11 mouse cellular contexts compared by ENCODE assay signal in the genomic region with DNA sequence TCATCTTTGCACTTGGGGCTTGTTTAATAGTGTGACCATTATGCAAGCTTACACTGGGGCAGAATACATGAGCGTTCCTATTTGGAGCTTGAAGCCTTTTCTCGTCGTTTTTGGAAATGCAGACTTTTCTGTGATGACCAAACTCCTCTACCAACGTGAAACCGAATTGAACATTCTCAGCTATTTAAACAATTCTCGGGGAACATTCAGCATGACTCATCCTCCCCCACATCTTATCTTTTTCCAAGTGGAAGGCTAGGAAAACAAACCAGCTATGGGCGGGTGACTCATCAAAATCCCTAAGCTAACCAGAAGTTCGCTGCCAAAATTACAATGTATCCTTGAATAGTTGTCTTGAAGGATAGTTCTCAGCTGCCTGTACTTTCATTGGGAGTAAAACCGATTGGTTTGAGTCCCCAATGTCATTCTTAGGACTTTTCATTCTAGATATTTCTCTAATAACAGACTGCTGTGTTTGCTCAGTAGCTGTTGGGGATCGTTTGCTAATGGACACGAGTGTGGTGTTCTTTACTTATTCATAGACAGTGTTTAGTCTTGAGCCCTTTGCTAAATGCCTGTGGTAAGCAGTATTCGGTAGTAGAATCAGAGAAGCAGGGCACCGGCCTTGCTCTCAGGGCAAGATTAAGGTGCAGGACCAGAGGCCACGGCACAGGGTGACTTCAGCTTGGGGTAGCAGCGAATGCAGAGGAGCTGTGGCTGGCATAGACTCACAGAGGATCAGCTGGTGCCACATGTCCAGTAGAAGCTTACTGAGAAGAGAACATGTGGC. TPM values are rescaled to one million over a fixed set of nuclear protein-coding genes. Genes with fewer than 3 reads are reported as not detected.
DNase-seq lines count a peak whose midpoint lies in the region; ATAC-seq and TF ChIP-seq lines count a peak whose summit lies in the region.
"Had no signal": no experiment of that assay in that cellular context is flagged by ENCODE, and none has a peak within 500 bp of the region (broad histone marks: within the 10 kb centered on the region; RNA-seq: fewer than 3 reads in every experiment).

No protein-coding gene starts in this region.

- no peaks in the 10 kb centered on the region for H3K9me3 ChIP-seq in intestine, postnatal 0 days (ENCODE audit: control insufficient read depth)
- no peaks in the 10 kb centered on the region for H3K9me3 ChIP-seq in intestine, embryonic 16.5 days (ENCODE audit: control insufficient read depth, low read length)
- no peaks in the 10 kb centered on the region for H3K9me3 ChIP-seq in heart, postnatal 0 days (replicated peaks; ENCODE audit: control insufficient read depth, low read length)
- H3K9me3 ChIP-seq in embryonic facial prominence, embryonic 10.5 days = no peaks in the 10 kb centered on the region

- no peak overlapping the region for H3K27ac ChIP-seq in intestine, postnatal 0 days (ENCODE audit: low read depth, low read length)
- no peak overlapping the region for H3K27ac ChIP-seq in intestine, embryonic 16.5 days (ENCODE audit: low read length)
- peak overlapping the region; percentile 50 for H3K27ac ChIP-seq in heart, postnatal 0 days (ENCODE audit: low read depth)
- H3K27ac ChIP-seq in embryonic facial prominence, embryonic 10.5 days (replicated peaks) = no peak overlapping the region

- WGBS in intestine, postnatal 0 days = 59% methylated on average over 15 of the region's 15 CpGs
- 72% methylated on average over 15 of the region's 15 CpGs for WGBS in intestine, embryonic 16.5 days
- WGBS in heart, postnatal 0 days = 53% methylated on average over 15 of the region's 15 CpGs
- 93% methylated on average over 15 of the region's 15 CpGs for WGBS in embryonic facial prominence, embryonic 10.5 days

- ATAC-seq in intestine, postnatal 0 days = peak; percentile 19; the same call in 1 of the 2 replicates
- ATAC-seq in intestine, embryonic 16.5 days = no peak
- peak; percentile 54; the same call in 1 of the 2 replicates for ATAC-seq in heart, postnatal 0 days (ENCODE audit: insufficient read depth, low read depth)

- H3K4me1 ChIP-seq in intestine, postnatal 0 days (replicated peaks; ENCODE audit: control insufficient read depth, insufficient read depth, low read length) = no peaks in the 10 kb centered on the region; the same call in 1 of the 2 replicates
- no peaks in the 10 kb centered on the region for H3K4me1 ChIP-seq in intestine, embryonic 16.5 days (ENCODE audit: control insufficient read depth, insufficient read depth, low read length)
- 0 out of 2 replicates have a peak, but pooled peaks cover 13% of the 10 kb centered on the region for H3K4me1 ChIP-seq in heart, postnatal 0 days (ENCODE audit: control insufficient read depth, insufficient read depth)
- no peaks in the 10 kb centered on the region for H3K4me1 ChIP-seq in embryonic facial prominence, embryonic 10.5 days

- H3K27me3 ChIP-seq in intestine, postnatal 0 days (replicated peaks; ENCODE audit: control insufficient read depth, insufficient read depth, low read length) = no peaks in the 10 kb centered on the region
- H3K27me3 ChIP-seq in intestine, embryonic 16.5 days (replicated peaks; ENCODE audit: control insufficient read depth, insufficient read depth, low read length) = no peaks in the 10 kb centered on the region
- no peaks in the 10 kb centered on the region for H3K27me3 ChIP-seq in heart, postnatal 0 days (ENCODE audit: control insufficient read depth, insufficient read depth, low read length)
- no peaks in the 10 kb centered on the region for H3K27me3 ChIP-seq in embryonic facial prominence, embryonic 10.5 days (replicated peaks; ENCODE audit: low read depth, poor library complexity, severe bottlenecking)

- TF ChIP-seq CTCF in intestine, postnatal 0 days (IDR thresholded peaks at IDR 0.05; ENCODE audit: low read depth) = no peak
- no peak for TF ChIP-seq CTCF in heart, postnatal 0 days (IDR thresholded peaks at IDR 0.05; ENCODE audit: low read depth)

- peaks cover 48% of the 10 kb centered on the region for H3K36me3 ChIP-seq in intestine, postnatal 0 days (ENCODE audit: control insufficient read depth, insufficient read depth)
- peaks cover 2% of the 10 kb centered on the region; the same call in 1 of the 2 replicates for H3K36me3 ChIP-seq in intestine, embryonic 16.5 days (ENCODE audit: control insufficient read depth, insufficient read depth, low read length)
- peaks cover 33% of the 10 kb centered on the region for H3K36me3 ChIP-seq in heart, postnatal 0 days (replicated peaks; ENCODE audit: control insufficient read depth, insufficient read depth, low read length)
- H3K36me3 ChIP-seq in embryonic facial prominence, embryonic 10.5 days (replicated peaks) = peaks cover 91% of the 10 kb centered on the region

- no peak overlapping the region for H3K9ac ChIP-seq in intestine, postnatal 0 days (ENCODE audit: low read depth, low read length)
- H3K9ac ChIP-seq in intestine, embryonic 16.5 days (ENCODE audit: low read depth, low read length) = no peak overlapping the region
- no peak overlapping the region for H3K9ac ChIP-seq in heart, postnatal 0 days (replicated peaks; ENCODE audit: low read depth, low read length)

- H3K4me2 ChIP-seq in intestine, postnatal 0 days (replicated peaks; ENCODE audit: low read depth) = no peak overlapping the region
- no peak overlapping the region for H3K4me2 ChIP-seq in intestine, embryonic 16.5 days (ENCODE audit: low read depth, low read length)
- H3K4me2 ChIP-seq in heart, postnatal 0 days (ENCODE audit: low read depth, low read length) = no peak overlapping the region

- no peak for TF ChIP-seq EP300 in heart, postnatal 0 days (IDR thresholded peaks at IDR 0.05; ENCODE audit: low read depth)

- DNase-seq in urinary bladder, postnatal 36 days (ENCODE audit: low spot score in 2 of 2) = peak; percentile 19 to 23
- no peak for DNase-seq in urinary bladder, postnatal 10 days (ENCODE audit: low spot score)
- peak; percentile 79 for DNase-seq in heart, postnatal 0 days (ENCODE audit: low spot score)
- peak; percentile 19 for DNase-seq in yolk sac, embryonic 10.5 days (ENCODE audit: low spot score)
- DNase-seq in embryonic facial prominence, embryonic 10.5 days (ENCODE audit: low spot score) = no peak
- no peak for DNase-seq in cerebellum, adult 11 months
- DNase-seq: liver; thymus, postnatal 36 days had no signal

- H3K4me3 ChIP-seq in intestine, postnatal 0 days (ENCODE audit: low read depth, low read length) = no peak overlapping the region
- H3K4me3 ChIP-seq in intestine, embryonic 16.5 days (ENCODE audit: low read length) = no peak overlapping the region
- H3K4me3 ChIP-seq in heart, postnatal 0 days (ENCODE audit: low read depth, low read length) = no peak overlapping the region
- no peak overlapping the region for H3K4me3 ChIP-seq in embryonic facial prominence, embryonic 10.5 days

RNA-seq across cellular contexts. Expression of a gene that starts 29.6 kb away (rescaled TPM):
- 49.1 and 52.3 TPM in 2 replicates for polyA plus RNA-seq in intestine, postnatal 0 days (2015; fragmentation: Nextera tagmentation; extraction: Ambion mirVana)
- 88.7 and 90.2 TPM in 2 replicates for polyA plus RNA-seq in intestine, embryonic 16.5 days (2015; fragmentation: Nextera tagmentation; extraction: Ambion mirVana)
- total RNA-seq in heart, postnatal 0 days (2014; rRNA removed; ENCODE audit: low replicate concordance) = 5.4 and 8.8 TPM in 2 replicates
- polyA plus RNA-seq in heart, postnatal 0 days (2015; fragmentation: Nextera tagmentation; extraction: Ambion mirVana) = 13.6 and 13.8 TPM in 2 replicates
- polyA plus RNA-seq in embryonic facial prominence, embryonic 10.5 days (2016; fragmentation: Nextera tagmentation; extraction: Ambion mirVana) = 86.2 and 87.5 TPM in 2 replicates

RNA-seq across cellular contexts. Expression of a gene that starts 45.7 kb away (rescaled TPM):
- 0.04 and 0.20 TPM in 2 replicates for polyA plus RNA-seq in intestine, postnatal 0 days (2015; fragmentation: Nextera tagmentation; extraction: Ambion mirVana)
- polyA plus RNA-seq in intestine, embryonic 16.5 days (2015; fragmentation: Nextera tagmentation; extraction: Ambion mirVana) = 0.15 and 0.16 TPM in 2 replicates
- 0.61 TPM in 1 of 2 replicates, not detected in the other for total RNA-seq in heart, postnatal 0 days (2014; rRNA removed; ENCODE audit: low replicate concordance)
- 0.11 and 0.15 TPM in 2 replicates for polyA plus RNA-seq in heart, postnatal 0 days (2015; fragmentation: Nextera tagmentation; extraction: Ambion mirVana)
- polyA plus RNA-seq in embryonic facial prominence, embryonic 10.5 days (2016; fragmentation: Nextera tagmentation; extraction: Ambion mirVana) = 0.06 and 0.15 TPM in 2 replicates
- total RNA-seq: hematopoietic stem cell, adult 5-6 weeks had no signal

Comparison
In these comparisons a context has a peak if more than half of its experiments do, and no peak if none do; other contexts are left out.
1. DNase-seq: peak in urinary bladder, postnatal 36 days (2 of 2), heart, postnatal 0 days (single experiment) and yolk sac, embryonic 10.5 days (single experiment); none in urinary bladder, postnatal 10 days (single experiment), embryonic facial prominence, embryonic 10.5 days (single experiment) and cerebellum, adult 11 months (single experiment).